Mouse (Mus musculus) stomach, embryonic 16.5 days (tissue): ENCODE measurements around the gene Tdo2. TPM values are rescaled to one million over a fixed set of nuclear protein-coding genes. Genes with fewer than 3 reads are reported as not detected.

ENCODE experiments used
- ATAC-seq: fragments of 200-750 bp; cut with Nextera tagmentation; 2 replicates; pipeline ENCODE4 v1.8.0; 2017; ENCODE audit warnings: moderate number of reproducible peaks, moderate TSS enrichment; ENCODE audit not compliant: insufficient read depth, low FRiP score
- H3K27ac ChIP-seq: fragments of 300-500 bp; sonication (generic); 2 replicates; pipeline ENCODE4 v1.5.1; 2014; ENCODE audit warnings: low read length
- H3K27me3 ChIP-seq: fragments of 300-500 bp; sonication (generic); 2 replicates; pipeline ENCODE4 v1.6.1; 2014; ENCODE audit warnings: low read length, control low read depth, mixed read lengths; ENCODE audit not compliant: control insufficient read depth, insufficient read depth
- H3K36me3 ChIP-seq: fragments of 300-500 bp; sonication (generic); 2 replicates; pipeline ENCODE4 v1.6.1; 2014; ENCODE audit warnings: low read length; ENCODE audit not compliant: control insufficient read depth, insufficient read depth
- H3K4me1 ChIP-seq: fragments of 300-500 bp; sonication (generic); 2 replicates; pipeline ENCODE4 v1.6.1; 2014; ENCODE audit warnings: low read length, control low read depth, mixed read lengths; ENCODE audit not compliant: control insufficient read depth, insufficient read depth
- H3K4me2 ChIP-seq: fragments of 300-500 bp; sonication (generic); 2 replicates; pipeline ENCODE4 v1.6.1; 2014; ENCODE audit warnings: low read depth, low read length, mixed read lengths
- H3K4me3 ChIP-seq: fragments of 300-500 bp; sonication (generic); replicated peaks from 2 replicates; pipeline ENCODE4 v1.5.1; 2014; ENCODE audit warnings: mild to moderate bottlenecking, low read length
- H3K9ac ChIP-seq: fragments of 300-500 bp; sonication (generic); 2 replicates; pipeline ENCODE4 v1.6.1; 2014; ENCODE audit warnings: low read length
- H3K9me3 ChIP-seq: fragments of 300-500 bp; sonication (generic); replicated peaks from 2 replicates; pipeline ENCODE4 v1.6.1; 2016; ENCODE audit warnings: low read length, control low read depth; ENCODE audit not compliant: control insufficient read depth
- WGBS: fragments of 180-500 bp; shearing (Covaris S2); extraction: QIAGEN DNeasy Blood & Tissue Kit; methylation state at CpG from one replicate; pipeline ENCODE4 v1.1.7; 2014; 5-methylcytosine and 5-hydroxymethylcytosine counted together
- polyA plus RNA-seq: library from polyadenylated mRNA; unstranded; fragments of >200 nt; fragmentation: Nextera tagmentation; extraction: Ambion mirVana; gene quantifications from 2 replicates; pipeline ENCODE4 v1.2.1, GENCODE M21; 2015

The Tdo2 gene
- polyA plus RNA-seq, result 0.39 and 0.41 TPM in 2 replicates

- H3K9me3 ChIP-seq, result no peaks in the 10 kb centered on the region
- no peak for ATAC-seq
- no peaks in the 10 kb centered on the region for H3K36me3 ChIP-seq
These were observed at the start of gene Tdo2 for GRCm38 (mm10) chr3:81976102-81976501. Gene Tdo2, minus strand, starts transcription at chr3:81976202.

GRCm38 (mm10) chr3:82023065-82023464 lies 47.1 kb upstream of the Tdo2 start:
- Histone ChIP-seq H3K4me1 (no peaks in the 10 kb centered on the region), H3K9ac (no peak overlapping the region), H3K4me3 (no peak overlapping the region), H3K4me2 (no peak overlapping the region), H3K27ac (no peak overlapping the region), H3K27me3 (no peaks in the 10 kb centered on the region), H3K9me3 (no peaks in the 10 kb centered on the region), H3K36me3 (no peaks in the 10 kb centered on the region)
- ATAC-seq, result no peak
- WGBS, result 83% methylated on average over 3 of the region's 3 CpGs

More at GRCm38 (mm10) chr3:81976102-81976501, at the start of gene Tdo2:
- no peaks in the 10 kb centered on the region for H3K27me3 ChIP-seq
- no peak within 1 kb of the TSS for H3K4me2 ChIP-seq
- no peak within 1 kb of the TSS for H3K9ac ChIP-seq
- H3K4me3 ChIP-seq, result no peak within 1 kb of the TSS
- H3K4me1 ChIP-seq, result no peaks in the 10 kb centered on the region
- H3K27ac ChIP-seq, result no peak within 1 kb of the TSS

- no peak overlapping the region for H3K27ac ChIP-seq
- WGBS, result 84% methylated on average over 8 of the region's 8 CpGs
- no peaks in the 10 kb centered on the region for H3K9me3 ChIP-seq
- H3K9ac ChIP-seq, result no peak overlapping the region
- H3K36me3 ChIP-seq, result no peaks in the 10 kb centered on the region
- H3K4me2 ChIP-seq, result no peak overlapping the region
- no peaks in the 10 kb centered on the region for H3K27me3 ChIP-seq
- H3K4me1 ChIP-seq, result no peaks in the 10 kb centered on the region
- ATAC-seq, result no peak
- H3K4me3 ChIP-seq, result no peak overlapping the region
These were observed 46.5 kb upstream of the Tdo2 start for GRCm38 (mm10) chr3:82022421-82022920.

GRCm38 (mm10) chr3:82014148-82014703 lies 38.2 kb upstream of the Tdo2 start:
- H3K4me1 ChIP-seq, result no peaks in the 10 kb centered on the region

GRCm38 (mm10) chr3:82007002-82007401 lies 31.0 kb upstream of the Tdo2 start:
- H3K4me1 ChIP-seq, result no peaks in the 10 kb centered on the region
- no peak overlapping the region for H3K27ac ChIP-seq
- no peaks in the 10 kb centered on the region for H3K27me3 ChIP-seq
- no peaks in the 10 kb centered on the region for H3K36me3 ChIP-seq
- WGBS, result 66% methylated on average over 1 of the region's 1 CpGs
- H3K9me3 ChIP-seq, result no peaks in the 10 kb centered on the region
- peak; percentile 68 for ATAC-seq
- no peak overlapping the region for H3K4me2 ChIP-seq
- no peak overlapping the region for H3K9ac ChIP-seq
- H3K4me3 ChIP-seq, result no peak overlapping the region

More at GRCm38 (mm10) chr3:82014148-82014703, 38.2 kb upstream of the Tdo2 start:
- H3K27ac ChIP-seq, result no peak overlapping the region
- no peak overlapping the region for H3K9ac ChIP-seq
- no peaks in the 10 kb centered on the region for H3K36me3 ChIP-seq
- no peak overlapping the region for H3K4me3 ChIP-seq
- no peak overlapping the region for H3K4me2 ChIP-seq
- 66% methylated on average over 7 of the region's 7 CpGs for WGBS
- no peak for ATAC-seq
- no peaks in the 10 kb centered on the region for H3K27me3 ChIP-seq
- no peaks in the 10 kb centered on the region for H3K9me3 ChIP-seq

GRCm38 (mm10) chr3:81995988-81996387 lies 20.0 kb upstream of the Tdo2 start:
- H3K4me1 ChIP-seq, result no peaks in the 10 kb centered on the region
- no peaks in the 10 kb centered on the region for H3K36me3 ChIP-seq
- H3K27me3 ChIP-seq, result no peaks in the 10 kb centered on the region
- WGBS, result 0% methylated on average over 1 of the region's 1 CpGs
- H3K4me2 ChIP-seq, result no peak overlapping the region
- no peak overlapping the region for H3K4me3 ChIP-seq
- no peak for ATAC-seq
- no peak overlapping the region for H3K27ac ChIP-seq
- H3K9ac ChIP-seq, result no peak overlapping the region
- no peaks in the 10 kb centered on the region for H3K9me3 ChIP-seq

- Histone ChIP-seq H3K4me3 (no peak overlapping the region), H3K27me3 (no peaks in the 10 kb centered on the region), H3K36me3 (no peaks in the 10 kb centered on the region), H3K9ac (no peak overlapping the region), H3K4me2 (no peak overlapping the region), H3K9me3 (no peaks in the 10 kb centered on the region), H3K27ac (no peak overlapping the region), H3K4me1 (no peaks in the 10 kb centered on the region)
- 35% methylated on average over 4 of the region's 4 CpGs for WGBS
- ATAC-seq, result no peak
These were observed 19.4 kb upstream of the Tdo2 start for GRCm38 (mm10) chr3:81995371-81995770.

- ATAC-seq, result no peak
These were observed 14.5 kb upstream of the Tdo2 start for GRCm38 (mm10) chr3:81990531-81990930.

GRCm38 (mm10) chr3:81989692-81990141 lies 13.7 kb upstream of the Tdo2 start:
- Histone ChIP-seq H3K27ac (no peak overlapping the region), H3K27me3 (no peaks in the 10 kb centered on the region), H3K9ac (no peak overlapping the region), H3K9me3 (no peaks in the 10 kb centered on the region), H3K4me2 (no peak overlapping the region), H3K4me3 (no peak overlapping the region), H3K4me1 (peaks cover 3% of the 10 kb centered on the region; the same call in 1 of the 2 replicates), H3K36me3 (no peaks in the 10 kb centered on the region)
- no peak for ATAC-seq
- 18% methylated on average over 2 of the region's 2 CpGs for WGBS

More at GRCm38 (mm10) chr3:81990531-81990930, 14.5 kb upstream of the Tdo2 start:
- Histone ChIP-seq H3K36me3 (no peaks in the 10 kb centered on the region), H3K4me3 (no peak overlapping the region), H3K27ac (no peak overlapping the region), H3K4me1 (peaks cover 3% of the 10 kb centered on the region; the same call in 1 of the 2 replicates), H3K4me2 (no peak overlapping the region), H3K27me3 (no peaks in the 10 kb centered on the region), H3K9me3 (no peaks in the 10 kb centered on the region), H3K9ac (no peak overlapping the region)
- 66% methylated on average over 3 of the region's 3 CpGs for WGBS
